Mouse (Mus musculus) G1E (cell line): ENCODE measurements around the gene Arap2.

Experiments used
- CTCF ChIP-seq: IDR thresholded peaks from 2 replicates; pipeline ENCODE4 v1.5.1; 2012; ENCODE audit warnings: low read depth, low read length, inconsistent platforms, mixed read lengths
- GATA1 ChIP-seq: IDR thresholded peaks from 2 replicates; pipeline ENCODE4 v1.6.1; 2012; ENCODE audit warnings: borderline replicate concordance, low read length, inconsistent platforms, mixed read lengths
- POLR2AphosphoS5 ChIP-seq: IDR thresholded peaks from 2 replicates; pipeline ENCODE4 v1.6.1; 2012; ENCODE audit warnings: low read depth, low read length, inconsistent platforms; ENCODE audit not compliant: insufficient replicate concordance
- TAL1 ChIP-seq: conservative IDR thresholded peaks from 2 replicates; pipeline ENCODE4 v1.6.1; 2012; ENCODE audit warnings: low read depth, low read length, inconsistent platforms, mixed read lengths

- TF ChIP-seq CTCF: no peak
- TF ChIP-seq GATA1: no peak
- TF ChIP-seq TAL1: no peak
- TF ChIP-seq POLR2AphosphoS5: no peak
Observed at GRCm38 (mm10) chr5:62815741-62816140, 49.8 kb upstream of the Arap2 start.
